Mouse (Mus musculus) forebrain, embryonic 15.5 days (tissue): ENCODE measurements around the gene Sgip1. TPM values are rescaled to one million over a fixed set of nuclear protein-coding genes. Genes with fewer than 3 reads are reported as not detected.
A peak's percentile ranks its signal among the peaks of the same experiment; 100 is the strongest.

ENCODE experiments used
- ATAC-seq: fragments of 200-750 bp; cut with Nextera tagmentation; replicated peaks from 2 replicates; pipeline ENCODE4 v1.8.0; 2017; ENCODE audit warnings: mild to moderate bottlenecking, moderate TSS enrichment, moderate library complexity
- H3K27ac ChIP-seq: fragments of 300-500 bp; sonication (generic); replicated peaks from 2 replicates; pipeline ENCODE4 v1.5.1; 2015; ENCODE audit warnings: mild to moderate bottlenecking, inconsistent platforms
- H3K27me3 ChIP-seq: fragments of 300-500 bp; sonication (generic); 2 replicates; pipeline ENCODE4 v1.6.1; 2015; ENCODE audit warnings: inconsistent platforms
- H3K36me3 ChIP-seq: fragments of 300-500 bp; sonication (generic); 2 replicates; pipeline ENCODE4 v1.6.1; 2015; ENCODE audit warnings: mild to moderate bottlenecking, inconsistent platforms
- H3K4me1 ChIP-seq: fragments of 300-500 bp; sonication (generic); 2 replicates; pipeline ENCODE4 v1.6.1; 2015; ENCODE audit warnings: inconsistent platforms
- H3K4me2 ChIP-seq: fragments of 300-500 bp; sonication (generic); replicated peaks from 2 replicates; pipeline ENCODE4 v1.6.1; 2015; ENCODE audit warnings: mild to moderate bottlenecking, inconsistent platforms
- H3K4me3 ChIP-seq: fragments of 300-500 bp; sonication (generic); 2 replicates; pipeline ENCODE4 v1.5.1; 2015; ENCODE audit warnings: mild to moderate bottlenecking, inconsistent platforms
- H3K9ac ChIP-seq: fragments of 300-500 bp; sonication (generic); replicated peaks from 2 replicates; pipeline ENCODE4 v1.6.1; 2015; ENCODE audit warnings: mild to moderate bottlenecking, inconsistent platforms
- H3K9me3 ChIP-seq: fragments of 300-500 bp; sonication (generic); 2 replicates; pipeline ENCODE4 v1.6.1; 2016; ENCODE audit warnings: inconsistent platforms
- WGBS: fragments of 180-500 bp; shearing (Covaris S2); methylation state at CpG from one replicate; pipeline ENCODE4 v1.1.7; 2015; ENCODE audit warnings: mixed read lengths; 5-methylcytosine and 5-hydroxymethylcytosine counted together
- polyA plus RNA-seq: library from polyadenylated mRNA; unstranded; fragments of >200 nt; fragmentation: Nextera tagmentation; extraction: Ambion mirVana; gene quantifications from 2 replicates; pipeline ENCODE4 v1.2.1, GENCODE M21; 2015

Gene Sgip1
- polyA plus RNA-seq, 1 experiment from 2014 or later, result 57.3 TPM

GRCm38 (mm10) chr4:102852808-102853207 is 111.7 kb downstream of the Sgip1 start:
- WGBS, result 90% methylated on average over 5 of the region's 5 CpGs
- Histone ChIP-seq H3K9ac (no peak overlapping the region), H3K36me3 (no peaks in the 10 kb centered on the region), H3K27ac (no peak overlapping the region), H3K27me3 (no peaks in the 10 kb centered on the region), H3K4me1 (peaks cover 19% of the 10 kb centered on the region), H3K9me3 (no peaks in the 10 kb centered on the region), H3K4me2 (no peak overlapping the region), H3K4me3 (no peak overlapping the region)
- no peak for ATAC-seq

GRCm38 (mm10) chr4:102853330-102854022 is 112.4 kb downstream of the Sgip1 start:
- no peak overlapping the region for H3K27ac ChIP-seq
- WGBS, result 82% methylated on average over 9 of the region's 9 CpGs
- no peak for ATAC-seq

GRCm38 (mm10) chr4:102854928-102855892 is 114.1 kb downstream of the Sgip1 start:
- 13% methylated on average over 10 of the region's 10 CpGs for WGBS
- Histone ChIP-seq H3K27me3 (no peaks in the 10 kb centered on the region), H3K4me3 (no peak overlapping the region), H3K4me2 (no peak overlapping the region), H3K27ac (peak overlapping the region; percentile 36; the same call in 1 of the 2 replicates), H3K9me3 (no peaks in the 10 kb centered on the region), H3K9ac (no peak overlapping the region), H3K36me3 (no peaks in the 10 kb centered on the region), H3K4me1 (peaks cover 19% of the 10 kb centered on the region)
- ATAC-seq, result peak; percentile 78

More at GRCm38 (mm10) chr4:102853330-102854022, 112.4 kb downstream of the Sgip1 start:
- Histone ChIP-seq H3K4me3 (no peak overlapping the region), H3K36me3 (no peaks in the 10 kb centered on the region), H3K27me3 (no peaks in the 10 kb centered on the region), H3K4me1 (peaks cover 19% of the 10 kb centered on the region), H3K4me2 (no peak overlapping the region), H3K9ac (no peak overlapping the region), H3K9me3 (no peaks in the 10 kb centered on the region)

DNA sequence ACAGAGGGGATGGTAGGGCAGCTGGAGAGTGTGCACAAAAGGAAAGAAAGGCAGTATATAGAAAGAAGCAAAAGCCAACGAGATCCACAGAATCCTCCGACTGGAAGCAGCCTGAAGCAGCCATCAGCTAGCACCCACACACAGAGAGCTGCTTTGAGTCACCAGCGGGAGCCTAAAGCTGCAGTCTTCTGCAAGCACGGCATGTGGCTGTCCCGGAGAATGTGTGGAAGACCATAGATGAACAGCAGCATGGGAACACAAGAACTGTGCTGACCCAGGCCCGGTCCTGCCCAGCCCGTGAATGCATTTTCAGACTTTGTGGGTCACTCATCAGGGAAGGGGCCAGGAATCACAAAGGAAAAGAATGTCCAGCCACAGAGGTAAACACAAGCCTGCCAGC is 115.0 kb downstream of the Sgip1 start:
- no peaks in the 10 kb centered on the region for H3K36me3 ChIP-seq
- H3K27ac ChIP-seq, result 0 out of 2 replicates have a peak overlapping the region, but pooled peaks have one; percentile 25
- no peaks in the 10 kb centered on the region for H3K9me3 ChIP-seq
- no peak overlapping the region; the same call in 1 of the 2 replicates for H3K4me2 ChIP-seq
- no peaks in the 10 kb centered on the region for H3K27me3 ChIP-seq
- H3K4me3 ChIP-seq, result no peak overlapping the region
- peaks cover 19% of the 10 kb centered on the region for H3K4me1 ChIP-seq
- WGBS, result 9% methylated on average over 7 of the region's 7 CpGs
- H3K9ac ChIP-seq, result no peak overlapping the region
- peak; percentile 49 for ATAC-seq

- no peak overlapping the region for H3K27ac ChIP-seq
- no peaks in the 10 kb centered on the region for H3K9me3 ChIP-seq
- 94% methylated on average over 15 of the region's 15 CpGs for WGBS
- H3K9ac ChIP-seq, result no peak overlapping the region
- H3K4me3 ChIP-seq, result no peak overlapping the region
- ATAC-seq, result no peak
- no peak overlapping the region for H3K4me2 ChIP-seq
- no peaks in the 10 kb centered on the region for H3K27me3 ChIP-seq
- peaks cover 19% of the 10 kb centered on the region for H3K4me1 ChIP-seq
- 0 out of 2 replicates have a peak, but pooled peaks cover 7% of the 10 kb centered on the region for H3K36me3 ChIP-seq
These were observed 118.4 kb downstream of the Sgip1 start for GRCm38 (mm10) chr4:102859259-102860194.

DNA sequence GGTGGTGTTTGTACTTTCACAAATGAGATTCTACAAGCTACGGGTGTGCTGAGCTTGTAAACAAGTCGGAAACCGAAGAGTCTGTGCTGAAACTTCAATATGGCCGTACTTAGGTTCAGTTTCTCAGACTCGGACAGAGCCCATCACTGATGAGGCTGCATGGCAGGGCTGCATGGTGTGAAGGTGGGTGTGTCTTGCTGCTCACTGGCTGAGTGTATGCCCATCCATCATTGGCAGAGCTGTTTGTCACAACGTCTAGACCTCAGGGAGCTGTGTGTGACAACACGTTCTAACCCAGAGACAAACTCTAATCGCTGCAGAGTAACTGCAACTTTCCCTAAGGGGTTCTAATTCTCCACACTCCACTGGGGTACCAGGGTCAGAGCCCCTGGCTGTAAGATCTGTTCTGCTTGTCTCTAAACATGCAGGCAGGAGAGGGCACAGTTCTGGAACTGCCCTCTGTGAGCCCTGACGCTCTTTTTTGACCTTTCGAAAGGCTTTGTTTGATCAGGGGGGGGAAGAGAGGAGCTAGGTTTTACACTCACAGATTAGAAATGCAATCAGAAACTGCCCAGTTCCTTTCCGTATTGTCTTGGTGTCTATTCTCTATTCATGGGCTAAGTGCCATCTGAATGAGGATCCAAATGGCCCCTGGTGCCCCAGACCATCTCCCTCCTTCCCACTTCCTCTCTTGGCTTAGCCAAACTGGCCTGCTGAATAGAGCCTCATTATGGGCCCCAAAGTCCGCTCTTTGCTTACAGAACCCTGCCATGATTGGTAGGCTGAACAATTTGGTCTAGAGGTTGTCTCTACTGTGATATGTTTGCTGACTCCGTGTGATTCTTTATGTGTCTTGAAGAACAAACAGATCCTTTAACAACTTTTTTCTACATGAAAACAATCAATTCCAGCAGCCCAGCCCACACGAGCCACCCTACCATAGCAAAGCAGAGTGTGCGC is 121.9 kb downstream of the Sgip1 start:
- 0 out of 2 replicates have a peak, but pooled peaks cover 7% of the 10 kb centered on the region for H3K36me3 ChIP-seq
- no peaks in the 10 kb centered on the region for H3K27me3 ChIP-seq
- WGBS, result 78% methylated on average over 15 of the region's 15 CpGs
- H3K4me1 ChIP-seq, result no peaks in the 10 kb centered on the region
- H3K4me3 ChIP-seq, result no peak overlapping the region
- H3K9me3 ChIP-seq, result no peaks in the 10 kb centered on the region
- ATAC-seq, result no peak
- no peak overlapping the region for H3K9ac ChIP-seq
- no peak overlapping the region for H3K4me2 ChIP-seq
- H3K27ac ChIP-seq, result no peak overlapping the region

DNA sequence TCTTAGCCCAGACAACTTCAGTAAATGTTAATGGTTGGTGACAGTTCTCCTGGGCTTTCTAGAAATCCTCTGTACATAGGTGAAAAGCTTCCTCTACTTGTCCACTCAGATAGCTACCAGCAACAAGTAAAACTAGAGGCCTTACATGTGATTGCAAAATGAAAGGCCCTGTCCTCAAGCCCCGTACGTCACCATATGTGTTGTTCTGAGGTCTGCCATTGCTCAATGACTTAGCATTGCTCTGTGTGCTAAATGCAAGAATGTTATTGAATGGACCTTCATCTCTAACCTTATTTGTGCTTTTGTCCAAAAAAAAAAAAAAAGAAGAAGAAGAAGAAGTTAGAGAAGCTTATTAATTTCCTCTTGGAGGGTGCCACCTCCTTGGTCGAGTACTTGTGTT is 125.4 kb downstream of the Sgip1 start:
- Histone ChIP-seq H3K9me3 (no peaks in the 10 kb centered on the region), H3K36me3 (0 out of 2 replicates have a peak, but pooled peaks cover 11% of the 10 kb centered on the region), H3K27me3 (no peaks in the 10 kb centered on the region), H3K27ac (no peak overlapping the region), H3K4me3 (no peak overlapping the region), H3K4me2 (no peak overlapping the region), H3K9ac (no peak overlapping the region), H3K4me1 (peaks cover 3% of the 10 kb centered on the region; the same call in 1 of the 2 replicates)
- WGBS, result 91% methylated on average over 3 of the region's 3 CpGs
- no peak for ATAC-seq

- Histone ChIP-seq H3K4me3 (no peak overlapping the region), H3K4me2 (no peak overlapping the region), H3K9me3 (no peaks in the 10 kb centered on the region), H3K36me3 (peaks cover 10% of the 10 kb centered on the region; the same call in 1 of the 2 replicates), H3K27me3 (no peaks in the 10 kb centered on the region), H3K4me1 (peaks cover 3% of the 10 kb centered on the region; the same call in 1 of the 2 replicates), H3K27ac (no peak overlapping the region), H3K9ac (no peak overlapping the region)
- no peak for ATAC-seq
- 39% methylated on average over 4 of the region's 4 CpGs for WGBS
These were observed 130.2 kb downstream of the Sgip1 start for GRCm38 (mm10) chr4:102871274-102871673.

DNA sequence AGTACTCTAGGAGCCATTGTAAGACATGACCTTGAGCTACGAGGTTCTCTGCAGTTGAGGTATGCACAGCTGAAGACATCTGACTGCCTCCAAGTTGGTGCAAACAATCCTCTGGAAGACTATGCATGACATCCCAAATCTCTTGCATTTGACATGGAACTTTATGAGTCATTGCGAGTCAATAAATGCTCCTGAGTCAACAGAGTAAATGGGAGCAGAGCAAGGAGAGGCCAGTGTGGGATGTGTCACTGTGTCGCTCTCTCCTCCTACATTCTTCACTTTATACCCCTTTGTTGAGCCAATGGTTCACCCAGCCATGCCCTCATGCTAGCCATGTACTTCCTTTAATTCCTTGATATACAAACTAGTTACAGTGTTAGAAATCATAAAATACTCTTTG is 142.0 kb downstream of the Sgip1 start:
- Histone ChIP-seq H3K27ac (no peak overlapping the region), H3K36me3 (no peaks in the 10 kb centered on the region), H3K4me2 (no peak overlapping the region), H3K4me3 (no peak overlapping the region), H3K27me3 (no peaks in the 10 kb centered on the region), H3K9ac (no peak overlapping the region), H3K4me1 (no peaks in the 10 kb centered on the region), H3K9me3 (no peaks in the 10 kb centered on the region)
- no peak for ATAC-seq
- WGBS, result 97% methylated on average over 3 of the region's 3 CpGs

DNA sequence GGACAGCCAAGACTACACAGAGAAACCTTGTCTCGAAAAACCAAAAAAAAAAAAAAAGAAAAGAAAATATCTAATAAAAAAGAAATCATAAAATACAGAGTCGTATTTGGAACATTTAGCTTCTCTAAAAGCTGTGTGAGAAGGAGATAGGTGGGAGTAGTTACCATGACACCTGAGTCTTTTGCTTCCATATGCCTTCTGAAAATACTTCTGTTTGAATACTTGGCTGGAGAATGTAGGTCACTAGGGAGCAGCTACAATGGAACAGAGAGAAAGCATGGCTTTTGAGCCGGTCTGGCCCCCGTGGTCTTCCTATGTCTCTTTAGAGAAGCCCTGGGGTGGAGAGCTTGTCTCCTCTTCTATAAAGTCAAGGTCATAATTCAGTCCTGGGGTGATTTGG is 143.1 kb downstream of the Sgip1 start:
- Histone ChIP-seq H3K4me1 (no peaks in the 10 kb centered on the region), H3K27ac (no peak overlapping the region), H3K4me2 (no peak overlapping the region), H3K9ac (no peak overlapping the region), H3K4me3 (no peak overlapping the region), H3K9me3 (no peaks in the 10 kb centered on the region), H3K36me3 (no peaks in the 10 kb centered on the region), H3K27me3 (no peaks in the 10 kb centered on the region)
- no peak for ATAC-seq
- 90% methylated on average over 4 of the region's 4 CpGs for WGBS
